Mouse (Mus musculus) lung, adult 2 months (tissue): ENCODE measurements at regions not wholly inside any gene's neighbourhood (a gene's known extent, or its start where the extent isn't known, plus 50 kb on each side); places are given as distances from the start of the nearest gene placed in this dataset.

ENCODE experiments used
- CTCF ChIP-seq: fragments of 200-500 bp; IDR thresholded peaks from 2 replicates; pipeline ENCODE4 v1.5.1; 2011; ENCODE audit warnings: mild to moderate bottlenecking, low read length, control low read depth; ENCODE audit not compliant: insufficient read depth
- POLR2A ChIP-seq: fragments of 200-500 bp; IDR thresholded peaks from 2 replicates; pipeline ENCODE4 v1.6.1; 2011; ENCODE audit warnings: low read depth, mild to moderate bottlenecking, control low read depth, low read length, borderline replicate concordance; ENCODE audit errors: extremely low read depth

DNA sequence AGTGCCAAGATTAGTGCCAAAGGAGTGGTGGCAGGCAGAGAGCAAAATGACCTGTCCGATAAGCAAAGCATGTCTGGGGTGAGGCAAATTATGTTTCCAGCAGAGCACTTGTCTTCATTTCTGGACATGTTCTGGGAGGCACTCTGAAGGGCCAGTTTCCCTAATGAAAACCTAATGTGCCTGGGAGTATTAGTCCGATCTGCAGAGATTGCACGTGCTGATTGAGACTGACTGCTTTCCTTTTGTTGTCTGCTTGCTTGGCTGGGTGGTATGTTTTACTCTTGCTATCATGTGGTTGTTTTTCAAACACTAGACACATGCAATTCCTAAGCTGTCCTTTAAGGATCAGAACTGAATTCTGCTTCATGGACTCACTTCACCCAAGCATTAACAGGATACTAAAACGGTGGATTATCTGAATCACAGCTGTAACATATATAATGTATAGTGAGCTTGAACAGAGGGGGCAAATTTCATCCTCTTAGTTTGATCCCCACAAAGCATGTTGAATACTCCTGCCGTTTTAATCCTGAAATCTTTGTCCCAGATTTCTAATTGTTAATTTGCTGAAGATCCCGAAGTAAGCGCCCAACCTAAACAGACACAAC lies 1589.8 kb downstream of the 4930444P10Rik start:
- TF ChIP-seq CTCF (no peak), POLR2A (no peak)
